Comparison of ENCODE assay signal across 8 mouse cellular contexts in genomic region chr9:70543048-70543880, GRCm38 (mm10). TPM values are rescaled to one million over a fixed set of nuclear protein-coding genes. Genes with fewer than 3 reads are reported as not detected.
DNase-seq lines count a peak whose midpoint lies in the region; ATAC-seq lines count a peak whose summit lies in the region.

No protein-coding gene starts in this region.

- peaks cover 33% of the 10 kb centered on the region for H3K4me1 ChIP-seq in forebrain, embryonic 13.5 days

- DNase-seq in cerebellum, postnatal 10 days = peak; percentile 81 to 82
- DNase-seq in cerebellum, adult 9-11 months = no peak
- DNase-seq in urinary bladder, postnatal 14 days (ENCODE audit: low spot score) = peak; percentile 55
- DNase-seq in urinary bladder, adult 18-20 months (ENCODE audit: low spot score in 2 of 2) = no peak
- peak; percentile 79 for DNase-seq in kidney, postnatal 10 days
- DNase-seq in telencephalon, adult 2 months (ENCODE audit: low read depth, low spot score) = peak; percentile 8

- no peaks in the 10 kb centered on the region for H3K27me3 ChIP-seq in forebrain, embryonic 13.5 days

- H3K4me2 ChIP-seq in forebrain, embryonic 13.5 days = peak overlapping the region; percentile 79

- H3K27ac ChIP-seq in forebrain, embryonic 13.5 days = peak overlapping the region; percentile 98

- H3K9ac ChIP-seq in forebrain, embryonic 13.5 days = peak overlapping the region; percentile 96

- no peaks in the 10 kb centered on the region for H3K9me3 ChIP-seq in forebrain, embryonic 13.5 days (replicated peaks)

- peak; percentile 72 for ATAC-seq in forebrain, embryonic 13.5 days
- peak; percentile 50 for ATAC-seq in megakaryocyte-erythroid progenitor cell, adult 5-6 weeks (replicated peaks; ENCODE audit: low FRiP score, low TSS enrichment, poor library complexity, severe bottlenecking)

- under 1% methylated on average over 62 of the region's 64 CpGs for WGBS in forebrain, embryonic 13.5 days

- 0 out of 2 replicates have a peak, but pooled peaks cover 3% of the 10 kb centered on the region for H3K36me3 ChIP-seq in forebrain, embryonic 13.5 days (ENCODE audit: poor library complexity, severe bottlenecking)

- peak overlapping the region; percentile 82 for H3K4me3 ChIP-seq in forebrain, embryonic 13.5 days

RNA-seq across cellular contexts. Expression of gene Sltm, which starts 0.7 kb away (rescaled TPM):
- 72.7 and 73.5 TPM in 2 replicates for polyA plus RNA-seq in forebrain, embryonic 13.5 days (2015; fragmentation: Nextera tagmentation; extraction: Ambion mirVana)
- total RNA-seq in megakaryocyte-erythroid progenitor cell, adult 5-6 weeks (2014; fragmentation: Nextera tagmentation) = 95.7 and 102 TPM in 2 replicates
- total RNA-seq in megakaryocyte-erythroid progenitor cell, adult 5-6 weeks (2017) = 122 and 145 TPM in 2 replicates

RNA-seq across cellular contexts. Expression of gene Rnf111, which starts 39.7 kb away (rescaled TPM):
- 35.1 and 35.7 TPM in 2 replicates for polyA plus RNA-seq in forebrain, embryonic 13.5 days (2015; fragmentation: Nextera tagmentation; extraction: Ambion mirVana)
- total RNA-seq in megakaryocyte-erythroid progenitor cell, adult 5-6 weeks (2014; fragmentation: Nextera tagmentation) = 42.6 and 43.9 TPM in 2 replicates
- 17.6 and 26.4 TPM in 2 replicates for total RNA-seq in megakaryocyte-erythroid progenitor cell, adult 5-6 weeks (2017)

Comparison
In these comparisons a context has a peak if more than half of its experiments do, and no peak if none do; other contexts are left out.
1. DNase-seq: peak in cerebellum, postnatal 10 days (2 of 2), urinary bladder, postnatal 14 days (single experiment), kidney, postnatal 10 days (single experiment) and telencephalon, adult 2 months (single experiment); none in cerebellum, adult 9-11 months (single experiment) and urinary bladder, adult 18-20 months (0 of 2).